Comparison of ENCODE assay signal across 8 mouse cellular contexts in genomic region chr5:72269652-72270051, GRCm38 (mm10).
DNase-seq lines count a peak whose midpoint lies in the region; ATAC-seq and TF ChIP-seq lines count a peak whose summit lies in the region.

No protein-coding gene starts in this region.

- TF ChIP-seq CTCF in heart, adult 2 months (IDR thresholded peaks at IDR 0.05): peak; percentile 85
- 0 out of 2 replicates have a peak, but pooled peaks have one; percentile 6 for TF ChIP-seq CTCF in bone marrow, adult 2 months (IDR thresholded peaks at IDR 0.05; ENCODE audit: control insufficient read depth, insufficient read depth, low read length)

- no peak for TF ChIP-seq EP300 in heart, adult 2 months (IDR thresholded peaks at IDR 0.05; ENCODE audit: insufficient read depth, low read depth, low read length)

- H3K4me2 ChIP-seq in heart, embryonic 12.5 days: no peak overlapping the region
- H3K4me2 ChIP-seq in midbrain, embryonic 11.5 days: no peak overlapping the region

- no peak for ATAC-seq in heart, embryonic 12.5 days (ENCODE audit: insufficient number of reproducible peaks, low FRiP score)
- 0 out of 2 replicates have a peak, but pooled peaks have one; percentile 46 for ATAC-seq in midbrain, embryonic 11.5 days (ENCODE audit: low FRiP score)
- ATAC-seq in megakaryocyte, adult 5-6 weeks (ENCODE audit: poor library complexity, severe bottlenecking): peak; percentile 93

- intact Hi-C loops in heart, adult 2 months (cut with DNase I): loop anchor here (1.0 to 5.0 kb wide), 2 partner anchors 42 to 97 kb away; no protein-coding TSS in a partner anchor

- no peaks in the 10 kb centered on the region; the same call in none of the 2 replicates for H3K4me1 ChIP-seq in heart, adult 2 months (ENCODE audit: control insufficient read depth, insufficient read depth, low read length)
- H3K4me1 ChIP-seq in heart, embryonic 12.5 days (replicated peaks): no peaks in the 10 kb centered on the region
- no peaks in the 10 kb centered on the region for H3K4me1 ChIP-seq in midbrain, embryonic 11.5 days (ENCODE audit: control insufficient read depth, insufficient read depth, low read length)
- 0 out of 2 replicates have a peak, but pooled peaks cover under 1% of the 10 kb centered on the region for H3K4me1 ChIP-seq in midbrain, embryonic 10.5 days
- H3K4me1 ChIP-seq in bone marrow, adult 2 months (ENCODE audit: control insufficient read depth, insufficient read depth, low read length): peaks cover 2% of the 10 kb centered on the region; the same call in 1 of the 2 replicates

- TF ChIP-seq POLR2A in heart, adult 2 months (IDR thresholded peaks at IDR 0.05; ENCODE audit: insufficient read depth, low read depth, low read length): no peak
- TF ChIP-seq POLR2A in bone marrow, adult 2 months (IDR thresholded peaks at IDR 0.05; ENCODE audit: borderline replicate concordance, control insufficient read depth, low read depth, low read length): no peak

- H3K9me3 ChIP-seq in heart, embryonic 12.5 days (replicated peaks): no peaks in the 10 kb centered on the region
- no peaks in the 10 kb centered on the region for H3K9me3 ChIP-seq in midbrain, embryonic 11.5 days (ENCODE audit: control insufficient read depth, low read length)
- H3K9me3 ChIP-seq in midbrain, embryonic 10.5 days (replicated peaks): no peaks in the 10 kb centered on the region

- no peak overlapping the region for H3K4me3 ChIP-seq in heart, adult 2 months
- H3K4me3 ChIP-seq in heart, embryonic 12.5 days: no peak overlapping the region
- H3K4me3 ChIP-seq in midbrain, embryonic 11.5 days (ENCODE audit: low read depth, low read length): no peak overlapping the region
- H3K4me3 ChIP-seq in midbrain, embryonic 10.5 days: no peak overlapping the region
- no peak overlapping the region for H3K4me3 ChIP-seq in bone marrow, adult 2 months (replicated peaks; ENCODE audit: control insufficient read depth, low read depth, low read length)

- WGBS in heart, adult 2 months: 49% methylated on average over 8 of the region's 8 CpGs
- WGBS in heart, embryonic 12.5 days: 39% methylated on average over 8 of the region's 8 CpGs
- 55% methylated on average over 8 of the region's 8 CpGs for WGBS in midbrain, embryonic 11.5 days
- WGBS in midbrain, embryonic 10.5 days: 63% methylated on average over 8 of the region's 8 CpGs
- whole genome bisulfite sequencing in bone marrow, adult 2 months: 61% methylated on average over 8 of the region's 8 CpGs

- H3K9ac ChIP-seq in heart, adult 2 months (ENCODE audit: low read depth, low read length): no peak overlapping the region
- no peak overlapping the region for H3K9ac ChIP-seq in heart, embryonic 12.5 days
- H3K9ac ChIP-seq in midbrain, embryonic 11.5 days (ENCODE audit: low read length): no peak overlapping the region

- H3K27me3 ChIP-seq in heart, adult 2 months (ENCODE audit: control insufficient read depth, insufficient read depth, low read length): no peaks in the 10 kb centered on the region
- H3K27me3 ChIP-seq in heart, embryonic 12.5 days (replicated peaks): no peaks in the 10 kb centered on the region
- no peaks in the 10 kb centered on the region for H3K27me3 ChIP-seq in midbrain, embryonic 11.5 days (ENCODE audit: control insufficient read depth, insufficient read depth, low read length)
- no peaks in the 10 kb centered on the region for H3K27me3 ChIP-seq in midbrain, embryonic 10.5 days (ENCODE audit: low read depth, poor library complexity, severe bottlenecking)

- no peak for DNase-seq in heart, adult 2 months
- DNase-seq in midbrain, embryonic 11.5 days (ENCODE audit: low spot score, missing footprints): peak; percentile 91
- no peak for DNase-seq in midbrain, embryonic 10.5 days (ENCODE audit: low spot score)
- no peak for DNase-seq in gastrocnemius, postnatal 25 days
- no peak for DNase-seq in right cerebral cortex, postnatal 36 days (ENCODE audit: low spot score in 2 of 2)

- H3K79me2 ChIP-seq in heart, adult 2 months (replicated peaks; ENCODE audit: control insufficient read depth, insufficient read depth, low read length): no peaks in the 10 kb centered on the region

- H3K36me3 ChIP-seq in heart, adult 2 months (ENCODE audit: control insufficient read depth, insufficient read depth, low read length): peaks cover 8% of the 10 kb centered on the region
- H3K36me3 ChIP-seq in heart, embryonic 12.5 days: peaks cover 17% of the 10 kb centered on the region; the same call in 1 of the 2 replicates
- H3K36me3 ChIP-seq in midbrain, embryonic 11.5 days (ENCODE audit: control insufficient read depth, insufficient read depth, low read length): no peaks in the 10 kb centered on the region; the same call in 1 of the 2 replicates
- H3K36me3 ChIP-seq in midbrain, embryonic 10.5 days: peaks cover 12% of the 10 kb centered on the region; the same call in 1 of the 2 replicates

- H3K27ac ChIP-seq in heart, adult 2 months: no peak overlapping the region
- no peak overlapping the region for H3K27ac ChIP-seq in heart, embryonic 12.5 days (ENCODE audit: poor library complexity, severe bottlenecking)
- no peak overlapping the region for H3K27ac ChIP-seq in midbrain, embryonic 11.5 days (ENCODE audit: low read depth, low read length)
- no peak overlapping the region for H3K27ac ChIP-seq in midbrain, embryonic 10.5 days (replicated peaks)
- no peak overlapping the region; the same call in 1 of the 2 replicates for H3K27ac ChIP-seq in bone marrow, adult 2 months (ENCODE audit: control insufficient read depth, insufficient read depth, low read depth, low read length, poor library complexity)
